15 mouse cellular contexts compared by ENCODE assay signal in the genomic region with DNA sequence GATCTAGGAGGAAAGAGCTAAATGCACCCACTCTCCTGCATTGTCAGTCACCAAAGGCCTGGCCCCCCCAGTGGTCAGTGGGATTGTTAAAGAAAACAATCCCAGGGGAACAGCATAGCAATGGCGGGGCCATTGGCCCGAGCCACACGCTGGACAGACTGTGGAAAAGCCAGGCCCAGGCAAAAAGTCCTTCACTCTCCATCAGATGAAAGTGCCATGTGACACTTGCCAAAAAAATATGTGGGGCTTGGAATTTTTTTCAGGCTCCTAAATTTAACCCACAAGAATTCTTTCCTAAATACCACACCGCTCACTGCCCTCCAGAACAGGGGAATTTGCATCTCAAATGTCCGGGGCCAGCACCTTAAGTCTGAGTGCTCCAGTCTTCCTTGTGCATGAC. TPM values are rescaled to one million over a fixed set of nuclear protein-coding genes. Genes with fewer than 3 reads are reported as not detected.
DNase-seq lines count a peak whose midpoint lies in the region; ATAC-seq and TF ChIP-seq lines count a peak whose summit lies in the region.
"Had no signal": no experiment of that assay in that cellular context is flagged by ENCODE, and none has a peak within 500 bp of the region (broad histone marks: within the 10 kb centered on the region; RNA-seq: fewer than 3 reads in every experiment).

No protein-coding gene starts in this region.

- WGBS in lung, postnatal 0 days, result 53% methylated on average over 5 of the region's 5 CpGs
- WGBS in forebrain, embryonic 12.5 days, result 46% methylated on average over 5 of the region's 5 CpGs
- 29% methylated on average over 5 of the region's 5 CpGs for WGBS in hindbrain, postnatal 0 days
- WGBS in neural tube, embryonic 15.5 days, result 42% methylated on average over 5 of the region's 5 CpGs
- 71% methylated on average over 5 of the region's 5 CpGs for WGBS in kidney, adult 2 months

- no peak overlapping the region for H3K9ac ChIP-seq in lung, postnatal 0 days (replicated peaks; ENCODE audit: low read depth)
- H3K9ac ChIP-seq in forebrain, embryonic 12.5 days, result no peak overlapping the region
- no peak overlapping the region for H3K9ac ChIP-seq in hindbrain, postnatal 0 days (replicated peaks; ENCODE audit: low read length)
- no peak overlapping the region for H3K9ac ChIP-seq in neural tube, embryonic 15.5 days (replicated peaks)
- H3K9ac ChIP-seq: liver, embryonic 12.5 days had no signal

- H3K9me3 ChIP-seq in lung, postnatal 0 days (ENCODE audit: low read length), result no peaks in the 10 kb centered on the region
- H3K9me3 ChIP-seq in forebrain, embryonic 12.5 days, result no peaks in the 10 kb centered on the region
- no peaks in the 10 kb centered on the region for H3K9me3 ChIP-seq in hindbrain, postnatal 0 days (ENCODE audit: low read length)
- H3K9me3 ChIP-seq in neural tube, embryonic 15.5 days (replicated peaks), result no peaks in the 10 kb centered on the region
- H3K9me3 ChIP-seq: liver, embryonic 12.5 days had no signal

- TF ChIP-seq POLR2A in kidney, adult 2 months (IDR thresholded peaks at IDR 0.05; ENCODE audit: low read depth, low read length), result no peak

- ATAC-seq in lung, postnatal 0 days, result no peak
- no peak for ATAC-seq in forebrain, embryonic 12.5 days (ENCODE audit: low FRiP score)
- ATAC-seq in hindbrain, postnatal 0 days, result no peak
- no peak for ATAC-seq in neural tube, embryonic 15.5 days (ENCODE audit: low FRiP score)
- no peak for ATAC-seq in CD4-positive, CD25-positive, alpha-beta regulatory T cell, adult 4 months
- ATAC-seq: liver, embryonic 12.5 days had no signal

- H3K4me2 ChIP-seq in lung, postnatal 0 days (replicated peaks; ENCODE audit: low read depth, low read length), result no peak overlapping the region
- H3K4me2 ChIP-seq in forebrain, embryonic 12.5 days, result no peak overlapping the region
- no peak overlapping the region for H3K4me2 ChIP-seq in hindbrain, postnatal 0 days (ENCODE audit: low read depth, low read length)
- H3K4me2 ChIP-seq in neural tube, embryonic 15.5 days, result no peak overlapping the region
- H3K4me2 ChIP-seq: heart, embryonic 11.5 days; liver, embryonic 12.5 days had no signal

- peak; percentile 20 for DNase-seq in lung, postnatal 10 days
- no peak for DNase-seq in lung, postnatal 0 days (ENCODE audit: low spot score)
- DNase-seq in hindbrain, postnatal 0 days (ENCODE audit: low spot score), result no peak
- no peak for DNase-seq in embryo, embryonic 11 days
- no peak for DNase-seq in kidney, adult 2 months
- DNase-seq: kidney, postnatal 10 days; lung, postnatal 14 days; spleen, adult 18-20 months; thymus, adult 18-20 months had no signal

- no peak for TF ChIP-seq EP300 in lung, postnatal 0 days (IDR thresholded peaks at IDR 0.05)

- TF ChIP-seq CTCF in lung, postnatal 0 days (IDR thresholded peaks at IDR 0.05), result no peak
- no peak for TF ChIP-seq CTCF in hindbrain, postnatal 0 days (IDR thresholded peaks at IDR 0.05; ENCODE audit: low read depth)
- no peak for TF ChIP-seq CTCF in kidney, adult 2 months (conservative IDR thresholded peaks at IDR 0.05; ENCODE audit: insufficient read depth, insufficient read length, low read depth, low read length)

- no peak overlapping the region for H3K27ac ChIP-seq in lung, postnatal 0 days (ENCODE audit: low read length)
- H3K27ac ChIP-seq in forebrain, embryonic 12.5 days, result peak overlapping the region; percentile 68
- H3K27ac ChIP-seq in hindbrain, postnatal 0 days, result peak overlapping the region; percentile 62; the same call in 1 of the 2 replicates
- peak overlapping the region; percentile 64; the same call in 1 of the 2 replicates for H3K27ac ChIP-seq in neural tube, embryonic 15.5 days (replicated peaks)
- H3K27ac ChIP-seq in kidney, adult 2 months (ENCODE audit: insufficient read depth, low read depth, low read length), result no peak overlapping the region
- H3K27ac ChIP-seq: liver, embryonic 12.5 days had no signal

- no peaks in the 10 kb centered on the region for H3K27me3 ChIP-seq in lung, postnatal 0 days (replicated peaks; ENCODE audit: insufficient read depth, low read length)
- H3K27me3 ChIP-seq in forebrain, embryonic 12.5 days, result no peaks in the 10 kb centered on the region
- no peaks in the 10 kb centered on the region for H3K27me3 ChIP-seq in hindbrain, postnatal 0 days (ENCODE audit: insufficient read depth, low read length)
- H3K27me3 ChIP-seq in neural tube, embryonic 15.5 days (replicated peaks), result no peaks in the 10 kb centered on the region
- H3K27me3 ChIP-seq in kidney, adult 2 months (replicated peaks; ENCODE audit: control insufficient read depth, insufficient read depth, low read length), result no peaks in the 10 kb centered on the region
- H3K27me3 ChIP-seq: CH12.LX; liver, embryonic 12.5 days had no signal

- no peaks in the 10 kb centered on the region for H3K36me3 ChIP-seq in lung, postnatal 0 days (ENCODE audit: insufficient read depth, low read length)
- peaks cover 40% of the 10 kb centered on the region for H3K36me3 ChIP-seq in forebrain, embryonic 12.5 days (replicated peaks)
- H3K36me3 ChIP-seq in hindbrain, postnatal 0 days (ENCODE audit: insufficient read depth, low read length), result no peaks in the 10 kb centered on the region; the same call in none of the 2 replicates
- 0 out of 2 replicates have a peak, but pooled peaks cover 9% of the 10 kb centered on the region for H3K36me3 ChIP-seq in neural tube, embryonic 15.5 days
- no peaks in the 10 kb centered on the region for H3K36me3 ChIP-seq in kidney, adult 2 months (ENCODE audit: control insufficient read depth, insufficient read depth, low read length)
- H3K36me3 ChIP-seq: liver, embryonic 12.5 days had no signal

- H3K4me3 ChIP-seq in lung, postnatal 0 days (ENCODE audit: low read depth, low read length), result no peak overlapping the region
- H3K4me3 ChIP-seq in forebrain, embryonic 12.5 days (replicated peaks), result no peak overlapping the region
- H3K4me3 ChIP-seq in hindbrain, postnatal 0 days (ENCODE audit: low read length), result no peak overlapping the region
- H3K4me3 ChIP-seq in neural tube, embryonic 15.5 days (replicated peaks), result no peak overlapping the region
- no peak overlapping the region for H3K4me3 ChIP-seq in kidney, adult 2 months (ENCODE audit: insufficient read depth, low read depth, low read length)
- H3K4me3 ChIP-seq: liver, embryonic 12.5 days had no signal

- H3K4me1 ChIP-seq in lung, postnatal 0 days (ENCODE audit: insufficient read depth, low read depth, low read length), result no peaks in the 10 kb centered on the region
- H3K4me1 ChIP-seq in forebrain, embryonic 12.5 days, result peaks cover 68% of the 10 kb centered on the region
- 0 out of 2 replicates have a peak, but pooled peaks cover 7% of the 10 kb centered on the region for H3K4me1 ChIP-seq in hindbrain, postnatal 0 days (ENCODE audit: insufficient read depth, low read length)
- peaks cover 70% of the 10 kb centered on the region for H3K4me1 ChIP-seq in neural tube, embryonic 15.5 days
- no peaks in the 10 kb centered on the region for H3K4me1 ChIP-seq in kidney, adult 2 months (ENCODE audit: control insufficient read depth, insufficient read depth, low read length)

RNA-seq across cellular contexts. Expression of a gene that starts 45.5 kb away (rescaled TPM):
- polyA plus RNA-seq in lung, postnatal 0 days (2015; fragmentation: Nextera tagmentation; extraction: Ambion mirVana), result 4.8 and 5.9 TPM in 2 replicates
- polyA plus RNA-seq in forebrain, embryonic 12.5 days (2016; fragmentation: Nextera tagmentation; extraction: Ambion mirVana), result 37.3 and 42.3 TPM in 2 replicates
- 139 and 147 TPM in 2 replicates for total RNA-seq in hindbrain, postnatal 0 days (2014; rRNA removed)
- 33.7 and 36.5 TPM in 2 replicates for polyA plus RNA-seq in hindbrain, postnatal 0 days (2015; fragmentation: Nextera tagmentation; extraction: Ambion mirVana)
- polyA plus RNA-seq in neural tube, embryonic 15.5 days (2015; fragmentation: Nextera tagmentation; extraction: Ambion mirVana), result 32.3 and 32.7 TPM in 2 replicates
- not detected for polyA plus RNA-seq in CD4-positive, CD25-positive, alpha-beta regulatory T cell, adult 4 months (2017; shearing (Covaris generic))
- 7.2 and 8.7 TPM in 2 replicates for polyA plus RNA-seq in kidney, adult 2 months (2012; rRNA removed)

Comparison
In these comparisons a context has a peak if more than half of its experiments do, and no peak if none do; other contexts are left out.
1. H3K27ac ChIP-seq: peak in forebrain, embryonic 12.5 days (single experiment), hindbrain, postnatal 0 days (single experiment) and neural tube, embryonic 15.5 days (single experiment); none in lung, postnatal 0 days (single experiment) and kidney, adult 2 months (single experiment).